Mouse (Mus musculus) small intestine, adult 2 months (tissue): ENCODE measurements around the gene Cyp24a1.

ENCODE experiments used
- CTCF ChIP-seq: fragments of 200-500 bp; IDR thresholded peaks from 2 replicates; pipeline ENCODE4 v1.5.1; 2012; ENCODE audit warnings: low read depth, mild to moderate bottlenecking, control low read depth, inconsistent platforms, low read length, moderate library complexity, mixed read lengths; ENCODE audit not compliant: insufficient replicate concordance, insufficient read length; ENCODE audit errors: extremely low read depth
- POLR2A ChIP-seq: fragments of 200-500 bp; IDR thresholded peaks from 2 replicates; pipeline ENCODE4 v1.6.1; 2012; ENCODE audit warnings: low read depth, mild to moderate bottlenecking, control low read depth, inconsistent platforms, low read length, moderate library complexity

GRCm38 (mm10) chr2:170543625-170544024, 46.7 kb upstream of the Cyp24a1 start:
- TF ChIP-seq CTCF, result no peak
- no peak for TF ChIP-seq POLR2A
